Mouse (Mus musculus): ENCODE measurements around the gene Tbc1d19. TPM values are rescaled to one million over a fixed set of nuclear protein-coding genes. Genes with fewer than 3 reads are reported as not detected.

Tbc1d19 gene
- polyA plus RNA-seq, 1 experiment from 2014 or later, result 40.5 TPM

GRCm38 (mm10) chr5:53947549-53948183, 138.3 kb downstream of the Tbc1d19 start:
- 60% methylated on average over 9 of the region's 9 CpGs for WGBS
- ATAC-seq (ENCODE audit: insufficient number of reproducible peaks, low FRiP score, low TSS enrichment, low read depth) (no peak), DNase-seq (ENCODE audit: low spot score) (no peak)
- H3K4me2 ChIP-seq (ENCODE audit: low read depth, severe bottlenecking), result no peak overlapping the region
- no peak overlapping the region for H3K9ac ChIP-seq (ENCODE audit: low read length)
- H3K4me1 ChIP-seq (ENCODE audit: control insufficient read depth, insufficient read depth, low read length), result no peaks in the 10 kb centered on the region
- H3K27ac ChIP-seq (replicated peaks; ENCODE audit: low read depth, low read length), result no peak overlapping the region
- H3K36me3 ChIP-seq (ENCODE audit: control insufficient read depth, insufficient read depth, low read length), result no peaks in the 10 kb centered on the region
- no peak overlapping the region for H3K4me3 ChIP-seq (ENCODE audit: low read depth, low read length)
- H3K9me3 ChIP-seq (ENCODE audit: control insufficient read depth, low read length), result no peaks in the 10 kb centered on the region
- no peaks in the 10 kb centered on the region for H3K27me3 ChIP-seq (ENCODE audit: control insufficient read depth, insufficient read depth, low read length)

DNA sequence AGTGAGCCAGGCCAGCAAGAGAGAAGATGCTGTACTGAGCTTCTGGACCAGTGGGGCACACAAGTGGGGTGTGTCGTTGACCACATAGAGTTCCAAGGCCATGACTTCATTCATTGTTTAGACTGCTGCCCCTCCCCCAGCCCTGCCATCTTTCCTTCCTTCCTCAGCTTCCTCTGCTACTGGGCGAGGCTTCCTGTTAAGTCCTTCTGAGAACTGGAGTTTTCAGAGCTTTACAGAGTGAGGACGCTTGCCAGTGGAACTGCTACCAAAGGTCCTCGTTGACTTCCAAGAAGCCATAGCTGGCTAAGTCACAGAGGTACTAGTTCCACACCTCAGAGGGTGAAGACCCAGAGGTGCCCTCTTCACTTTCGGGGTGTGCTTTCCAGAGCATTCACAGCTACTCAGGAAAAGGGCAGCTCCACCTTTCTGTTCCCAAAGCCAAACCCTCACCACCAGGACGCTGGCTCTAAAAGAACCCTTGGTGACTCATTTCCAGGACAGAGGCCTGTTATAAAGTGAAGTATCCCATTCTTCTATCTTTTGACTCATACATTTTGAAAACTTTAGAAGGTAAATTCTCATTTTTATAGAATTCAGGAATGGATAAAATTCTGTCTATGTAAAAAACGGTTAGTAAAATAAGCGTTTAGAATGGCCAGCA, 139.3 kb downstream of the Tbc1d19 start:
- ATAC-seq (ENCODE audit: insufficient number of reproducible peaks, low FRiP score, low TSS enrichment, low read depth) (no peak), DNase-seq (ENCODE audit: low spot score) (no peak)
- 86% methylated on average over 8 of the region's 8 CpGs for WGBS
- Histone ChIP-seq H3K9me3 (ENCODE audit: control insufficient read depth, low read length) (no peaks in the 10 kb centered on the region), H3K4me2 (ENCODE audit: low read depth, severe bottlenecking) (no peak overlapping the region), H3K27me3 (ENCODE audit: control insufficient read depth, insufficient read depth, low read length) (no peaks in the 10 kb centered on the region), H3K9ac (ENCODE audit: low read length) (no peak overlapping the region), H3K36me3 (ENCODE audit: control insufficient read depth, insufficient read depth, low read length) (no peaks in the 10 kb centered on the region), H3K4me1 (ENCODE audit: control insufficient read depth, insufficient read depth, low read length) (no peaks in the 10 kb centered on the region), H3K4me3 (ENCODE audit: low read depth, low read length) (no peak overlapping the region), H3K27ac (replicated peaks; ENCODE audit: low read depth, low read length) (no peak overlapping the region)

DNA sequence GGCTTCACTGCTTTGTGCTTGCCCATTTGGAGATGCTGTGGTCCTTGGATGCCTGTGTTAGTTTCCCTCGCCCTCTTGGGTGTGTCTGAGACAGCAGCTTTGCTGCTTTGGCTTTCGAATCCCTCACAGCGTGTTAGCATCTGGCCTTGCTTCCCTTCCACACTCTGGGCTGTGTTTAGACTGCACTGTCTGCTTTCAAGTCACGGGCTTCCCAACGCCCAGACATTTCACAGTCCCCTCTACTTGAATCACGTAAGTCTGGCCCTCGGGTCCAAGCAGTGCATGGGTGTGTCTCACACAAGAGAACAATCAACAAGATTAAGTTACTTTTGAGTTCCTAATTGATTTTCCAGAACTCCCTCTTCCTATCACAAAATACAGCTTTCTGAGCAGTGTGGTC, 140.8 kb downstream of the Tbc1d19 start:
- Histone ChIP-seq H3K27me3 (ENCODE audit: control insufficient read depth, insufficient read depth, low read length) (no peaks in the 10 kb centered on the region), H3K9me3 (ENCODE audit: control insufficient read depth, low read length) (no peaks in the 10 kb centered on the region), H3K4me3 (ENCODE audit: low read depth, low read length) (no peak overlapping the region), H3K4me2 (ENCODE audit: low read depth, severe bottlenecking) (no peak overlapping the region), H3K9ac (ENCODE audit: low read length) (no peak overlapping the region), H3K4me1 (ENCODE audit: control insufficient read depth, insufficient read depth, low read length) (no peaks in the 10 kb centered on the region), H3K36me3 (ENCODE audit: control insufficient read depth, insufficient read depth, low read length) (no peaks in the 10 kb centered on the region), H3K27ac (replicated peaks; ENCODE audit: low read depth, low read length) (no peak overlapping the region)
- WGBS, result 65% methylated on average over 7 of the region's 7 CpGs
- no peak for DNase-seq (ENCODE audit: low spot score)
- ATAC-seq (ENCODE audit: insufficient number of reproducible peaks, low FRiP score, low TSS enrichment, low read depth), result no peak

GRCm38 (mm10) chr5:53953216-53953615, 143.8 kb downstream of the Tbc1d19 start:
- H3K9me3 ChIP-seq (ENCODE audit: control insufficient read depth, low read length), result no peaks in the 10 kb centered on the region
- no peak overlapping the region for H3K9ac ChIP-seq (ENCODE audit: low read length)
- ATAC-seq (ENCODE audit: insufficient number of reproducible peaks, low FRiP score, low TSS enrichment, low read depth) (no peak), DNase-seq (ENCODE audit: low spot score) (no peak)
- H3K4me2 ChIP-seq (ENCODE audit: low read depth, severe bottlenecking), result no peak overlapping the region
- H3K27ac ChIP-seq (replicated peaks; ENCODE audit: low read depth, low read length), result no peak overlapping the region
- H3K4me1 ChIP-seq (ENCODE audit: control insufficient read depth, insufficient read depth, low read length), result no peaks in the 10 kb centered on the region
- H3K36me3 ChIP-seq (ENCODE audit: control insufficient read depth, insufficient read depth, low read length), result no peaks in the 10 kb centered on the region
- no peak overlapping the region for H3K4me3 ChIP-seq (ENCODE audit: low read depth, low read length)
- H3K27me3 ChIP-seq (ENCODE audit: control insufficient read depth, insufficient read depth, low read length), result no peaks in the 10 kb centered on the region

Other genes starting within 250 kb of the Tbc1d19 start
- gene Cckar, start 101.9 kb upstream of the Tbc1d19 start, polyA plus RNA-seq (2014; fragmentation: Nextera tagmentation; extraction: Ambion mirVana), result 0.07 TPM in 1 of 2 replicates, not detected in the other
- 15.5 and 16.9 TPM in 2 replicates for gene Stim2, start 188.9 kb downstream of the Tbc1d19 start, polyA plus RNA-seq (2014; fragmentation: Nextera tagmentation; extraction: Ambion mirVana)

Data from limb, embryonic 11.5 days (tissue).